Mouse (Mus musculus): ENCODE measurements around the gene Soga3. TPM values are rescaled to one million over a fixed set of nuclear protein-coding genes. Genes with fewer than 3 reads are reported as not detected.

Gene Soga3
- polyA plus RNA-seq, 1 experiment = 0.44 TPM

DNA sequence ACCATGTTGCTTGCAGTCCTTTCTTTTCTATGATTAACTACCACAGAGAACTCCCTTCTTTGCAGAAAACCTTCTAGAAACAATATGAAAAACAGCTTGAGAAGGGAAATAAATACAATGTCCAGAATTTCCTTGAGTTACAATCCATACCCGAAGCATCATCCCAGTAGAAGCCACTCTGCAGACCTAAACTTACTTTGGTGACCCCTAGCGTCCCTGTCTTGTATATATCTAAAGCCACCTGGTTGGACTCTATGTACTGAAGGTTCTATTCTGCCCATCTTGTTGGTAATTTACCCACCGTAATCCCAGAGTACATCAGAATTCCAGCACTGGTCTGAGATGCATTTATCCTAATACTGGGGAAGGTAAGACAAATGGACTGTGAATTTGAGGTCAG, 56.2 kb downstream of the Soga3 start:
- TF ChIP-seq CTCF (IDR thresholded peaks at IDR 0.05; ENCODE audit: borderline replicate concordance, insufficient read depth, low read length) (no peak), POLR2A (IDR thresholded peaks at IDR 0.05; ENCODE audit: low read depth, low read length) (no peak)
- Histone ChIP-seq H3K4me3 (ENCODE audit: insufficient read depth, low read length) (no peak overlapping the region), H3K4me1 (ENCODE audit: control insufficient read depth, insufficient read depth, low read length) (no peaks in the 10 kb centered on the region), H3K27ac (ENCODE audit: insufficient read depth, low read length) (no peak overlapping the region)

DNA sequence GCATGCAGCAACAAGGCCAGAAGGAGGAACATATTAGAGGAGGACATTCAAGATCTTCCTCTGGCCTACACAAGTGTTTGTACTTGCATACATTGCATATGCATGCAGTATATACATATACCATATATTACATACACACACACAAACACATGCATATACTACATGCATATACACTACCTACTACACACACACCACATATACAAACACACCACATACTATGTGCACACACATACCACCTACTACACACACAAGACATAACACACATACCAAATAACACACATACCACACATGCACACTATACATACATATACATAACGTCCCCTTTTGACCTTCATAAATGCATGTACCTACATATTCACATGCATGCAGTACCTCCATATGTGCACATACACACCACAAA, 57.0 kb downstream of the Soga3 start:
- Histone ChIP-seq H3K27ac (ENCODE audit: insufficient read depth, low read length) (no peak overlapping the region), H3K4me3 (ENCODE audit: insufficient read depth, low read length) (no peak overlapping the region), H3K4me1 (ENCODE audit: control insufficient read depth, insufficient read depth, low read length) (no peaks in the 10 kb centered on the region)
- TF ChIP-seq CTCF (IDR thresholded peaks at IDR 0.05; ENCODE audit: borderline replicate concordance, insufficient read depth, low read length) = no peak
- TF ChIP-seq POLR2A (IDR thresholded peaks at IDR 0.05; ENCODE audit: low read depth, low read length) = no peak

DNA sequence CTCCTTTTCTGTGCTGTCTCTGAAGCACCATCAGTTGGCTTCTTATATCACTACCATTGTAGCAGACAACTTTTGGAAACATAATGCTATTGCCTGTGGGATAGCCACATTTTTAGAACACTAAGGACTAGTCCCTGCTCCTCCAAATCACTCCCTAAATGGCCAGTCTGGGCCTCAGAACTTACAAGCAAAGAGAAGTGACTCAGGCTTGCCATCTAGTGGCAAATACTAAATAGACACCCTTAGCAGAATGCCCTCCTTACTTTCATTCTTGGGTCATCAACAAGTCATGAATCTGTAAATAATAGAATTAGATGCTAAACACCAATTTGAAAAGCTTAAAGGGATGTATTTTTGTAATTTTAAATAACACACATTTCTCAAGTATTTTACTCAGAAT, 63.1 kb downstream of the Soga3 start:
- H3K4me1 ChIP-seq (ENCODE audit: control insufficient read depth, insufficient read depth, low read length) = no peaks in the 10 kb centered on the region
- no peak overlapping the region for H3K4me3 ChIP-seq (ENCODE audit: insufficient read depth, low read length)
- no peak overlapping the region for H3K27ac ChIP-seq (ENCODE audit: insufficient read depth, low read length)
- no peak for TF ChIP-seq POLR2A (IDR thresholded peaks at IDR 0.05; ENCODE audit: low read depth, low read length)
- TF ChIP-seq CTCF (IDR thresholded peaks at IDR 0.05; ENCODE audit: borderline replicate concordance, insufficient read depth, low read length) = no peak

DNA sequence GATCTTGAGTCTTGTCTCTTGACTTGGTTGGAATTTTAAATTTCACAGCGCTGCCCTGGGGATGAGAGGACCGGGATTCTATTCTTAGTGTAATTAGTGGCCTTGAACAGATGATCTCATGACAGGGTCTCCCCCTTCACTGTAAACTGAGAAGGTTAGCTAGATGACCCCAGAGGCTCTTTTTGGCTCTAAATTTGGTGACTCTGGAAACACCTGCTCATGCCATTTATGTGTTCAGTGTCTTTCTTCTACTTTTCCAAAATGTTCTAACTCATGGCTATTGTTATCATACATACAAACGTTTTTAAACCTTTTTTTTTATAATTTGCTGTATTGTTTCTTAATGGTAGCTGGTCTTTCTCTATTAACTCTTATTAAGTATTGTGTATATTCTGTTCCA, 65.1 kb downstream of the Soga3 start:
- Histone ChIP-seq H3K4me3 (ENCODE audit: insufficient read depth, low read length) (no peak overlapping the region), H3K27ac (ENCODE audit: insufficient read depth, low read length) (no peak overlapping the region), H3K4me1 (ENCODE audit: control insufficient read depth, insufficient read depth, low read length) (no peaks in the 10 kb centered on the region)
- TF ChIP-seq POLR2A (IDR thresholded peaks at IDR 0.05; ENCODE audit: low read depth, low read length) (no peak), CTCF (IDR thresholded peaks at IDR 0.05; ENCODE audit: borderline replicate concordance, insufficient read depth, low read length) (no peak)

DNA sequence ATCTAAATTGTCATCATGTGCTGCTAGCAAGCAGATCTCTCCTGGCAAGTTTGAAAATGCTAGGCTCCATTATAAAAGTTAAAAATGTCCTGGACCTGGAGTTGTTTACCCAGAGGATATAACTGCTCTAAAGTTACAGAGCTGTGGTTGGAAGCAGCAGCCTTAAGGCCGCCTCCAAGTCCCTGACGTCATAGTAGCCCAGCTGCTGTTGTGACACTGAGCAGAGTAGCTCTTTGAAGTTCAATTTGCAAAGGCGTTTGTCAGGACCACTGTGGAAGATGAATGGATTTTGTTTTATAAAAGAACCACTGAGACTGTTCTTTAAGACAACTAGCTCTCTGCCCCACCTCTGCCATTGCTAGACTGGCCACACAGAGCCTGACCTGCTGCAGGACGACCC, 67.8 kb downstream of the Soga3 start, which contains the start of gene 9330159F19Rik:
Gene 9330159F19Rik, plus strand, starts transcription at position 154 of the 400 bp plus-strand sequence.
- no peak within 1 kb of the TSS for H3K27ac ChIP-seq (ENCODE audit: insufficient read depth, low read length)
- TF ChIP-seq CTCF (IDR thresholded peaks at IDR 0.05; ENCODE audit: borderline replicate concordance, insufficient read depth, low read length) = no peak
- TF ChIP-seq POLR2A (IDR thresholded peaks at IDR 0.05; ENCODE audit: low read depth, low read length) = no peak
- no peaks in the 10 kb centered on the region for H3K4me1 ChIP-seq (ENCODE audit: control insufficient read depth, insufficient read depth, low read length)
- H3K4me3 ChIP-seq (ENCODE audit: insufficient read depth, low read length) = no peak within 1 kb of the TSS

DNA sequence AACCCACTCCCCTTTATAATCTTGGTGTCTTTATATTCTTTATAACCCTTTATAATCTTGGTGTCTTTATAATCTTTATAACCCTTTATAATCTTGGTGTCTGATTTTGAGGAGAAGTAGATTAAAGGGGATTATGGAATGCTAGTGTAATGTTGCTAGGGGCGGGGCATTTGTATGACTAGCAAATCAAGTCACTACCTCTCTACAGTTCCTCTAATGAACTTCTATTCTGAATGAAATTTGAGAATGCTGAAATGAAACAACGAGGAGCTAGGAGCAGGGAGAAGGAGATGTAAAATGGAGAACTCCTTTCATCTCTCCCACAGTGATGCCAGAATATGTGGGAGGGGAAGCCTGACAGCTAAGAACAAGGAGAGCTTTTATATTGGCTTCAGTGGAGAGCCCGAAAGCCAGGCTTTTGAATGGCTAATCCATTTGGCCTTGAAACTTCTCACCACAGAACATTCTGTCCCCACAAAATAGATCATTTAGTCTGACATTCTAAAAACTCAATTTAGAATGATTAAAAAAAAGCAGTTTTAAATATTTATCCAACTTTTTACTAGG, 70.0 kb downstream of the Soga3 start:
- H3K27ac ChIP-seq (ENCODE audit: insufficient read depth, low read length) = no peak overlapping the region
- H3K4me1 ChIP-seq (ENCODE audit: control insufficient read depth, insufficient read depth, low read length) = no peaks in the 10 kb centered on the region
- TF ChIP-seq POLR2A (IDR thresholded peaks at IDR 0.05; ENCODE audit: low read depth, low read length) (no peak), CTCF (IDR thresholded peaks at IDR 0.05; ENCODE audit: borderline replicate concordance, insufficient read depth, low read length) (no peak)
- H3K4me3 ChIP-seq (ENCODE audit: insufficient read depth, low read length) = no peak overlapping the region

DNA sequence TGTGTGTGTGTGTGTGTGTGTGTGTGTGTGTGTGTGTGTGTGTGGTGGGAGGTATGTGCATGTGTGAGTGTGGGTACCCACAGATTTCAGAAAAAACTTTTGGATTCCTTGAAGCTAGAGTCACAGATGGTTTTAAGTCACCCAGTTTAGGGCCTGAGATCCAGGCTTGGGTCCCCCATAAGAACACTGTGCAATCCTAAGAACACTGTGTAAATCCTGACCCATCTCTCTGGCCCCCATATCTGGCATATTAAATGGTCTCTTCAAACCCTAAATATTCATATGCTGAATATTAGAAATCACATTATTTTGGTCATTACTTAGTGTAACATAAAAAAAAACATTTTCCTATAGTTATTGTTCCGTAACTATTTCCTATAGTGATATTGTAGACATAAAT, 73.3 kb downstream of the Soga3 start:
- TF ChIP-seq POLR2A (IDR thresholded peaks at IDR 0.05; ENCODE audit: low read depth, low read length) = no peak
- no peak for TF ChIP-seq CTCF (IDR thresholded peaks at IDR 0.05; ENCODE audit: borderline replicate concordance, insufficient read depth, low read length)
- Histone ChIP-seq H3K4me3 (ENCODE audit: insufficient read depth, low read length) (no peak overlapping the region), H3K27ac (ENCODE audit: insufficient read depth, low read length) (no peak overlapping the region), H3K4me1 (ENCODE audit: control insufficient read depth, insufficient read depth, low read length) (no peaks in the 10 kb centered on the region)

DNA sequence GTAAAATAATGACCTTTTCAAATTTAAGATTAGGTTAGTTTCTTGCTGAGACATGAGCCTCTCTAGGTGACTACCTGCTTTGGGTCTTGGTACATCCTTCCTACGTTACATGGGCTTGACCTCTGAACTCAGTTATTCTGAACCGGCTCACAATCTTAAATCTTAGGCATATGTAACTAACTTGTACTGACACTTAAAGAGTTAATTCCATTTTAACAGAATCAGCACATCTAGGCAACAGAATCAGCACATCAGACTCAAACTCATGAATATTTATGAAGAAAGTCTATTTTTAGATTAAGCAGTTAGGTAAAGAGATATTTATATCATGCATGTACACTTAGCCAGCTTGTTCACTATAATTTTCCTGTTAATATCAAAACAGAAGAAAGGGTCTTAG, 73.8 kb downstream of the Soga3 start:
- TF ChIP-seq CTCF (IDR thresholded peaks at IDR 0.05; ENCODE audit: borderline replicate concordance, insufficient read depth, low read length) (no peak), POLR2A (IDR thresholded peaks at IDR 0.05; ENCODE audit: low read depth, low read length) (no peak)
- no peak overlapping the region for H3K27ac ChIP-seq (ENCODE audit: insufficient read depth, low read length)
- no peak overlapping the region for H3K4me3 ChIP-seq (ENCODE audit: insufficient read depth, low read length)
- H3K4me1 ChIP-seq (ENCODE audit: control insufficient read depth, insufficient read depth, low read length) = no peaks in the 10 kb centered on the region

DNA sequence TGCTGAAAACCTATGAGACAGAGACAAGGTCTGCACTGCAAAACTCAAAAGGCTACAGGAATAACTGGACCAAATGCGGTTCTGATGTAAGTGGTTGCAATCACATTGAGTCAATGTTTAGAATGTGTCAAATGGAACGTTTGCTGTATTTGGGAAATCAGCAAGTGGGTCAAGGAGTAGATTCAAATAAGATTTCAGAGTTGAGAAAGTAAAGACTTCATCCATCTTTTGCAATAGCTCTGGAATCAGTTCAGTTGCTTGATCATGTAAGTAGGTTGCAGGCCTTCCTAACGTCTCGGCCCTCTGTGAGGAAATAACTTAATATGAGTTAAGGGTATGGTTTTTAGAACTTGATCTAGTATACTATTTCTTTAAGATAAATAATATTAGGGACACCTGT, 81.7 kb downstream of the Soga3 start:
- no peak overlapping the region for H3K4me3 ChIP-seq (ENCODE audit: insufficient read depth, low read length)
- TF ChIP-seq POLR2A (IDR thresholded peaks at IDR 0.05; ENCODE audit: low read depth, low read length) (no peak), CTCF (IDR thresholded peaks at IDR 0.05; ENCODE audit: borderline replicate concordance, insufficient read depth, low read length) (no peak)
- H3K27ac ChIP-seq (ENCODE audit: insufficient read depth, low read length) = no peak overlapping the region
- no peaks in the 10 kb centered on the region for H3K4me1 ChIP-seq (ENCODE audit: control insufficient read depth, insufficient read depth, low read length)

DNA sequence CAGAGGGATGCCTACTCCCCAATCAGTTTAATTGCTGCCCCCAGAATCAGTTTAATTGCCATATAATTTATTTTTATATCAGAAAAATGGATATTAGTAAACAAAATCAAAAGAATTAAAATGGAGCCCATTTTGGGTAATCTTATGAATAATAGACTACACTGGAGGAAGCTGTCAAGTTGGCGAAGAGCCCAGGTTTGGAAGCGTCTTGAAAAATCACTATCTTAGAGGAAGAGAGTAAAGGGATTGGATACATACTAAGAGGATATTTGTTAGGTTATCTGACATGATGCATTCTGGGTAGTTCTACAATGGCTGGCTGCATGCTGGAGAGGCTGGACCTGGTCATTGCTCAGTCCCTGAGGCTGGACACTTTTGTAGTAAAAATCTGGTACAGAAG, 87.6 kb downstream of the Soga3 start:
- no peak overlapping the region for H3K27ac ChIP-seq (ENCODE audit: insufficient read depth, low read length)
- TF ChIP-seq POLR2A (IDR thresholded peaks at IDR 0.05; ENCODE audit: low read depth, low read length) = no peak
- TF ChIP-seq CTCF (IDR thresholded peaks at IDR 0.05; ENCODE audit: borderline replicate concordance, insufficient read depth, low read length) = no peak
- H3K4me3 ChIP-seq (ENCODE audit: insufficient read depth, low read length) = no peak overlapping the region
- H3K4me1 ChIP-seq (ENCODE audit: control insufficient read depth, insufficient read depth, low read length) = no peaks in the 10 kb centered on the region

Other genes starting within 250 kb of the Soga3 start
- gene 2310057J18Rik, start 157.5 kb upstream of the Soga3 start, polyA plus RNA-seq (2011; ENCODE audit: insufficient read length, low read depth, missing spikeins) = not detected in 2 replicates
- not detected in 2 replicates for gene Gm49353, start 55.1 kb downstream of the Soga3 start, polyA plus RNA-seq (2011; ENCODE audit: insufficient read length, low read depth, missing spikeins)
- 0.18 TPM in 1 of 2 replicates, not detected in the other for gene 9330159F19Rik, start 67.8 kb downstream of the Soga3 start, polyA plus RNA-seq (2011; ENCODE audit: insufficient read length, low read depth, missing spikeins)
- gene Echdc1, start 169.3 kb downstream of the Soga3 start, polyA plus RNA-seq (2011; ENCODE audit: insufficient read length, low read depth, missing spikeins) = 24.9 and 26.7 TPM in 2 replicates
- gene Rnf146, start 218.6 kb downstream of the Soga3 start, polyA plus RNA-seq (2011; ENCODE audit: insufficient read length, low read depth, missing spikeins) = 42.9 and 53.4 TPM in 2 replicates

Data from embryonic fibroblast, embryonic 13.5 days (primary cell).